Mouse (Mus musculus) stomach, embryonic 16.5 days (tissue): Measurements from ENCODE around the gene Gdf10. TPM values are rescaled to one million over a fixed set of nuclear protein-coding genes. Genes with fewer than 3 reads are reported as not detected.

ENCODE experiments used
- ATAC-seq: fragments of 200-750 bp; cut with Nextera tagmentation; 2 replicates; pipeline ENCODE4 v1.8.0; 2017; ENCODE audit warnings: moderate number of reproducible peaks, moderate TSS enrichment; ENCODE audit not compliant: insufficient read depth, low FRiP score
- H3K27ac ChIP-seq: fragments of 300-500 bp; sonication (generic); 2 replicates; pipeline ENCODE4 v1.5.1; 2014; ENCODE audit warnings: low read length
- H3K27me3 ChIP-seq: fragments of 300-500 bp; sonication (generic); 2 replicates; pipeline ENCODE4 v1.6.1; 2014; ENCODE audit warnings: low read length, control low read depth, mixed read lengths; ENCODE audit not compliant: control insufficient read depth, insufficient read depth
- H3K36me3 ChIP-seq: fragments of 300-500 bp; sonication (generic); 2 replicates; pipeline ENCODE4 v1.6.1; 2014; ENCODE audit warnings: low read length; ENCODE audit not compliant: control insufficient read depth, insufficient read depth
- H3K4me1 ChIP-seq: fragments of 300-500 bp; sonication (generic); 2 replicates; pipeline ENCODE4 v1.6.1; 2014; ENCODE audit warnings: low read length, control low read depth, mixed read lengths; ENCODE audit not compliant: control insufficient read depth, insufficient read depth
- H3K4me2 ChIP-seq: fragments of 300-500 bp; sonication (generic); 2 replicates; pipeline ENCODE4 v1.6.1; 2014; ENCODE audit warnings: low read depth, low read length, mixed read lengths
- H3K4me3 ChIP-seq: fragments of 300-500 bp; sonication (generic); replicated peaks from 2 replicates; pipeline ENCODE4 v1.5.1; 2014; ENCODE audit warnings: mild to moderate bottlenecking, low read length
- H3K9ac ChIP-seq: fragments of 300-500 bp; sonication (generic); 2 replicates; pipeline ENCODE4 v1.6.1; 2014; ENCODE audit warnings: low read length
- H3K9me3 ChIP-seq: fragments of 300-500 bp; sonication (generic); replicated peaks from 2 replicates; pipeline ENCODE4 v1.6.1; 2016; ENCODE audit warnings: low read length, control low read depth; ENCODE audit not compliant: control insufficient read depth
- WGBS: fragments of 180-500 bp; shearing (Covaris S2); extraction: QIAGEN DNeasy Blood & Tissue Kit; methylation state at CpG from one replicate; pipeline ENCODE4 v1.1.7; 2014; 5-methylcytosine and 5-hydroxymethylcytosine counted together
- polyA plus RNA-seq: library from polyadenylated mRNA; unstranded; fragments of >200 nt; fragmentation: Nextera tagmentation; extraction: Ambion mirVana; gene quantifications from 2 replicates; pipeline ENCODE4 v1.2.1, GENCODE M21; 2015

Gene Gdf10
- polyA plus RNA-seq = 5.3 and 6.3 TPM in 2 replicates

- Histone ChIP-seq H3K4me1 (peaks cover 4% of the 10 kb centered on the region; the same call in 1 of the 2 replicates), H3K9ac (peak within 1 kb of the TSS; percentile 66), H3K27me3 (peaks cover 64% of the 10 kb centered on the region), H3K36me3 (no peaks in the 10 kb centered on the region), H3K27ac (no peak within 1 kb of the TSS), H3K9me3 (no peaks in the 10 kb centered on the region), H3K4me3 (peak within 1 kb of the TSS; percentile 56), H3K4me2 (peak within 1 kb of the TSS; percentile 95)
- WGBS = 1% methylated on average over 85 of the region's 85 CpGs
- ATAC-seq = peak; percentile 78; the same call in 1 of the 2 replicates
Measured at GRCm38 (mm10) chr14:33923168-33924070, at the start of gene Gdf10. Gdf10 (plus strand) TSS chr14:33923587.

DNA sequence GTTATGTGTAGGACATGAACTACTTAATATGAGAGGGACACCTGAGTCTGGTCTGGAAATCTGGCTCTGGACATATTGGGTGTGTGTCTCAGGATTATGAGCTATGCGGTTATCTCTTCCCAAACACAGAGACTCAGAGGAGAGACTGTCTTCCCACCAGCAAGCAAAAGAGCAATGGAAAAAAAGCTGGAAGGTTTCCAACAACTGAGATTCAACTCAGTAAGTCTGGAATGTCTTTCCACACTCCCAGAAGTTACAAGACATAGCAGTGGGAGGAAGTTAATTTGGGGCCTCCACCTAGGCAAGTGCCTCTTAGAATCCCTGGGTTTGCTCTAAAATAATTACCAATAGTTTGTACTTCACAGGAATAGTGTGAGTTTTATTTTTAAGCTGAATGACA lies 44.6 kb upstream of the Gdf10 start:
- Histone ChIP-seq H3K9me3 (no peaks in the 10 kb centered on the region), H3K9ac (no peak overlapping the region), H3K27ac (no peak overlapping the region), H3K4me1 (no peaks in the 10 kb centered on the region), H3K27me3 (no peaks in the 10 kb centered on the region), H3K36me3 (no peaks in the 10 kb centered on the region), H3K4me3 (no peak overlapping the region), H3K4me2 (no peak overlapping the region)
- 54% methylated on average over 1 of the region's 1 CpGs for WGBS
- no peak for ATAC-seq

DNA sequence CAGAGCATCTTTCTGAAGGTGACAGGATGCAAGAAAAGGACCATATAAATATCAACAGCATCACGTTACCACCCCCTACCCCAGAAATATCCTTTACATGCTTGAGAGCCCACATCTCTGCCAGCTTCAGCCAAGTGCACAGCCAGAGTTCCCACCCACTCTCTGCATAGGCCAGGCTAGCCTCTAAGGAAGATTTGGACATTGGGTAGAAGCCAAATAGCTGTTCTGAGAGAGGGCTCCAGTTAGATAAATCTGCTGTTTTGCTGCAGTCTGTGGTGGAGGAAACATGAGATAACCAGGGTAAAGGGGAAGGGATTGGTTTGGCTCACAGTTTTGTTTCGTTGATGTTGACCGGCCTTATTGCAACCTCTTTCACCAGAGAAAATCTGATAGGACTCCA lies 43.2 kb upstream of the Gdf10 start:
- no peak overlapping the region for H3K27ac ChIP-seq

DNA sequence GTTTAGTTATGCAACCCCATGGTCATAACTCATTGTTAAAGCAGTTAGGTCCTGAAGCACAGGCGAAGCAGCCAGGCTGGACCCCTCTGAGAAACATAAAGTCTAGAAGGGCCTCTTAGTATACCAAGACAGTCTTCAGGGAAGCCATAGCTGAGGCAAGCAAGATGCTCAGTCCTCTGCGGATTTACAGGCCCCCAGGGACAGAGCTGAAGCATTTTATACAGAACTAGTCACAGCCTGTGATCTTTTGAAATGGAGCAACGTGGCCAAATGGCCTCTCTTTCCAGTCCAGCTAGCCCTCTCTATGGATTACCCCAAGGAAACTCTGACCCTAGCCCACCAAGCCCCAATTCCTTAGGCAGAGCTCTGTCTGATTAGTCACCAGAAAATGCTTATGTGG lies 41.9 kb upstream of the Gdf10 start:
- H3K4me2 ChIP-seq = no peak overlapping the region
- WGBS = 65% methylated on average over 3 of the region's 3 CpGs
- H3K9ac ChIP-seq = no peak overlapping the region
- no peak for ATAC-seq
- no peak overlapping the region for H3K4me3 ChIP-seq
- no peaks in the 10 kb centered on the region for H3K9me3 ChIP-seq
- H3K27me3 ChIP-seq = no peaks in the 10 kb centered on the region
- no peaks in the 10 kb centered on the region for H3K36me3 ChIP-seq
- H3K4me1 ChIP-seq = no peaks in the 10 kb centered on the region
- H3K27ac ChIP-seq = no peak overlapping the region

More for the DNA sequence above, 43.2 kb upstream of the Gdf10 start:
- no peaks in the 10 kb centered on the region for H3K36me3 ChIP-seq
- no peak for ATAC-seq
- H3K27me3 ChIP-seq = no peaks in the 10 kb centered on the region
- H3K4me3 ChIP-seq = no peak overlapping the region
- WGBS = 78% methylated on average over 3 of the region's 3 CpGs
- H3K9me3 ChIP-seq = no peaks in the 10 kb centered on the region
- H3K4me2 ChIP-seq = no peak overlapping the region
- H3K4me1 ChIP-seq = no peaks in the 10 kb centered on the region
- H3K9ac ChIP-seq = no peak overlapping the region

GRCm38 (mm10) chr14:33883046-33883445 lies 40.3 kb upstream of the Gdf10 start:
- Histone ChIP-seq H3K27me3 (no peaks in the 10 kb centered on the region), H3K9me3 (no peaks in the 10 kb centered on the region), H3K9ac (no peak overlapping the region), H3K4me1 (no peaks in the 10 kb centered on the region), H3K36me3 (no peaks in the 10 kb centered on the region), H3K4me2 (no peak overlapping the region), H3K4me3 (no peak overlapping the region), H3K27ac (no peak overlapping the region)
- 88% methylated on average over 4 of the region's 4 CpGs for WGBS
- ATAC-seq = no peak

GRCm38 (mm10) chr14:33885466-33885865 lies 37.9 kb upstream of the Gdf10 start:
- WGBS = 70% methylated on average over 11 of the region's 11 CpGs

GRCm38 (mm10) chr14:33888387-33889035 lies 34.9 kb upstream of the Gdf10 start:
- H3K4me2 ChIP-seq = no peak overlapping the region
- no peak overlapping the region for H3K27ac ChIP-seq
- ATAC-seq = no peak
- no peaks in the 10 kb centered on the region for H3K9me3 ChIP-seq
- H3K27me3 ChIP-seq = no peaks in the 10 kb centered on the region
- WGBS = 80% methylated on average over 11 of the region's 11 CpGs
- no peaks in the 10 kb centered on the region for H3K36me3 ChIP-seq
- no peaks in the 10 kb centered on the region for H3K4me1 ChIP-seq
- H3K9ac ChIP-seq = no peak overlapping the region
- no peak overlapping the region for H3K4me3 ChIP-seq

More at GRCm38 (mm10) chr14:33885466-33885865, 37.9 kb upstream of the Gdf10 start:
- ATAC-seq = no peak; the same call in 1 of the 2 replicates
- Histone ChIP-seq H3K27ac (no peak overlapping the region), H3K36me3 (no peaks in the 10 kb centered on the region), H3K27me3 (no peaks in the 10 kb centered on the region), H3K9me3 (no peaks in the 10 kb centered on the region), H3K4me2 (no peak overlapping the region), H3K9ac (no peak overlapping the region), H3K4me3 (no peak overlapping the region), H3K4me1 (no peaks in the 10 kb centered on the region)

- Histone ChIP-seq H3K4me3 (no peak overlapping the region), H3K27ac (no peak overlapping the region), H3K4me1 (no peaks in the 10 kb centered on the region), H3K9me3 (no peaks in the 10 kb centered on the region), H3K27me3 (no peaks in the 10 kb centered on the region), H3K36me3 (no peaks in the 10 kb centered on the region), H3K4me2 (no peak overlapping the region), H3K9ac (no peak overlapping the region)
- ATAC-seq = no peak
- WGBS = 56% methylated on average over 3 of the region's 3 CpGs
Measured at GRCm38 (mm10) chr14:33889971-33890370, 33.4 kb upstream of the Gdf10 start.

DNA sequence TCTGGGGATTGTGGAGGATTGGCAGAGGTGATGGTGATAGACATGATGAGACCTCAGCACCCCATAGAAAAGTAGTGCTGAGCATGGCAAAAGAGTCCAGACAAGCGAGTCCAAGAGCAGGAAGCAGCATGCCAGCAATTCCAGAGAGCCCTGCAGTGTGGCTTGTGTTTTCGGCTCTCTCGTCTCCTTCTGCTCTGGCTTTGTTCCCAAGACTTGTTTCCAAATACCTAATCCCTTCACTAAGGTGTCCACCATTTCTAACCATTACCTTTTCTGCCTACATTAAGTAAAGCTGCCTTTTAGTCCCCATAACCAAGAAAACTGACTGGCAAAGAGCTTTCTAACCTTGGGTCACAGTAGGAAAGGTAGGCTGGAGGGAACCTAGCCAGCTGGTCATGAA lies 31.9 kb upstream of the Gdf10 start:
- no peak for ATAC-seq
- Histone ChIP-seq H3K36me3 (no peaks in the 10 kb centered on the region), H3K9me3 (no peaks in the 10 kb centered on the region), H3K27me3 (no peaks in the 10 kb centered on the region), H3K4me1 (no peaks in the 10 kb centered on the region), H3K27ac (no peak overlapping the region), H3K9ac (no peak overlapping the region), H3K4me3 (no peak overlapping the region), H3K4me2 (no peak overlapping the region)
- 88% methylated on average over 3 of the region's 3 CpGs for WGBS
